Mouse (Mus musculus) left cerebral cortex, postnatal 4 days (tissue): Measurements from ENCODE around the gene Spsb1. TPM values are rescaled to one million over a fixed set of nuclear protein-coding genes. Genes with fewer than 3 reads are reported as not detected.

Experiments used
- DNase-seq: peaks from one replicate; pipeline ENCODE4 v3.0.0-alpha.2; 2022
- intact Hi-C: fragments of 180-260 bp; cut with DNase I; formaldehyde crosslinking; loops from one replicate; pipeline ENCODE4 v1.15.1; 2025
- total RNA-seq, 2 experiments: library from RNA; stranded (reverse); gene quantifications; 2 replicates each; pipeline ENCODE4 v1.2.3; 2021

The Spsb1 gene
- total RNA-seq, 2 experiments from 2014 or later = 13.9 to 15.3 TPM

- intact Hi-C loops = no loop called here
- no peak for DNase-seq
Observed at GRCm38 (mm10) chr4:149890551-149890950, 64.3 kb downstream of the Spsb1 start.

GRCm38 (mm10) chr4:149889851-149890250 is 65.0 kb downstream of the Spsb1 start:
- intact Hi-C loops = no loop called here
- no peak for DNase-seq

GRCm38 (mm10) chr4:149888736-149889470 is 65.9 kb downstream of the Spsb1 start:
- intact Hi-C loops = no loop called here
- DNase-seq = no peak

- no peak for DNase-seq
- intact Hi-C loops = no loop called here
Observed at GRCm38 (mm10) chr4:149888156-149888555, 66.7 kb downstream of the Spsb1 start.

GRCm38 (mm10) chr4:149886298-149887271 is 68.3 kb downstream of the Spsb1 start:
- intact Hi-C loops = no loop called here
- DNase-seq = no peak

GRCm38 (mm10) chr4:149883990-149884389 is 70.9 kb downstream of the Spsb1 start:
- DNase-seq = peak; percentile 53
- intact Hi-C loops = no loop called here

GRCm38 (mm10) chr4:149882139-149882916 is 72.5 kb downstream of the Spsb1 start:
- DNase-seq = no peak
- intact Hi-C loops = no loop called here

GRCm38 (mm10) chr4:149880908-149881307 is 73.9 kb downstream of the Spsb1 start:
- intact Hi-C loops = no loop called here
- DNase-seq = no peak

- no peak for DNase-seq
- intact Hi-C loops = no loop called here
Observed at GRCm38 (mm10) chr4:149879980-149880379, 74.9 kb downstream of the Spsb1 start.

- DNase-seq = peak; percentile 47
- intact Hi-C loops = no loop called here
Observed at GRCm38 (mm10) chr4:149878021-149878449, 76.8 kb downstream of the Spsb1 start.

- intact Hi-C loops = no loop called here
- no peak for DNase-seq
Observed at GRCm38 (mm10) chr4:149877202-149877601, 77.6 kb downstream of the Spsb1 start.

GRCm38 (mm10) chr4:149876761-149877160 is 78.1 kb downstream of the Spsb1 start:
- intact Hi-C loops = no loop called here
- DNase-seq = peak; percentile 52

GRCm38 (mm10) chr4:149875986-149876501 is 78.8 kb downstream of the Spsb1 start:
- peak; percentile 90 for DNase-seq
- intact Hi-C loops = no loop called here

- intact Hi-C loops = no loop called here
- no peak for DNase-seq
Observed at GRCm38 (mm10) chr4:149875296-149875695, 79.5 kb downstream of the Spsb1 start.

- no peak for DNase-seq
- intact Hi-C loops = no loop called here
Observed at GRCm38 (mm10) chr4:149872236-149872635, 82.6 kb downstream of the Spsb1 start.

GRCm38 (mm10) chr4:149871582-149871981 is 83.3 kb downstream of the Spsb1 start:
- DNase-seq = no peak
- intact Hi-C loops = no loop called here

GRCm38 (mm10) chr4:149871014-149871413 is 83.8 kb downstream of the Spsb1 start:
- intact Hi-C loops = no loop called here
- DNase-seq = no peak

GRCm38 (mm10) chr4:149870412-149870811 is 84.4 kb downstream of the Spsb1 start:
- intact Hi-C loops = no loop called here
- DNase-seq = no peak

- intact Hi-C loops = no loop called here
- no peak for DNase-seq
Observed at GRCm38 (mm10) chr4:149868725-149869124, 86.1 kb downstream of the Spsb1 start.

GRCm38 (mm10) chr4:149868009-149868408 is 86.8 kb downstream of the Spsb1 start:
- DNase-seq = no peak
- intact Hi-C loops = no loop called here

- DNase-seq = no peak
- intact Hi-C loops = no loop called here
Observed at GRCm38 (mm10) chr4:149867351-149867750, 87.5 kb downstream of the Spsb1 start.
